Mouse (Mus musculus): ENCODE measurements around the gene Psmb3.
A peak's percentile ranks its signal among the peaks of the same experiment; 100 is the strongest.
"Not testable (repeated sequence)": the region's sequence is repeated elsewhere in the genome, so short reads cannot be mapped to it uniquely, and the experiment has no call there.

Gene Psmb3

GRCm38 (mm10) chr11:97695712-97696401 is 7.3 kb upstream of the Psmb3 start:
- no peak for DNase-seq (ENCODE audit: low spot score in 2 of 2)

DNA sequence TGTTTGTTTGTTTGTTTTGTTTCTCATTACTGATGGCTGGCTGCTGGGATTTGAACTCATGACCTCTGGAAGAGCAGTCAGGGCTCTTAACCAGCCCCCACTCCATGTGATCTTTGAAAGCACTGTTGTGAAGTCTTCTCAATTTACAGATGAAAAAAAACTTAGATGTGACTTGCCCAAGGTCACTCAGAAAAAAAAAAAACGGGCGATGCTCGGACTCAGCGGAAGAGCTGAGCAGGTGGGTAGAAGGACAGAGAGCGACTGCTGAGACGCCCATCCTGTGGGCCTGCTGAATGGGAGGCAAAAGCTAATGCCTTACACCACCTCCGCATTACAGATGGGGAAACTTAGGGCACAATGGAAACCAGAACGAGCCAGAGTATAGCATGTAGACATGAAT is 6.5 kb upstream of the Psmb3 start:
- DNase-seq (ENCODE audit: low spot score in 2 of 2) = no peak

DNA sequence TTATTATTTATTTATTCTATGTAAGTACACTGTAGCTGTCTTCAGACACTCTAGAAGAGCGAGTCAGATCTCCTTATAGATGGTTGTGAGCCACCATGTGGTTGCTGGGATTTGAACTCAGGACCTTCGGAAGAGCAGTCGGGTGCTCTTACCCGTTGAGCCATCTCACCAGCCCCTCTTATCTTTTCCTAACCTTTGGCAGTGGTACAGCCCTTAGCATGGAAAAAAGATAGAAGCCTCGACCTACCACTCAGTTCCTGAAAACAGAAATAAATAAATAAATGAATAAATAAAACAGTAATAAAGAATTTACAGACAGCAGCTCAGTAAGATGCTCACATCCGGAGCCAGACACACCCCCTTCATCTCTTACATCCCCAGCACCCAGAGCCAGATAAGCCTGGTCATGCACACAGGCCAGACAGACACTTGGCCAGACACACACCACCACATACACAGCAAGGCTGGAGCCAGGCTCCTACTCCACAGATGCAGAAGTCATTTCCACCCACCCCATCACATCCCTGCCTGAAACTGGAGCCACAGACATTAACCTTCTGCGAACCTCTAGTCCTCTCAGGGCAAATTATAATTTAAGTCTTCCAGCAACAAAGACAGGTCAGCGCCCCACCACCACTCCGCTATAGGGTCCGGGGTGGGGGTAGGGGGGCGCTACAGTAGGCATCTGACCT is 5.9 kb upstream of the Psmb3 start:
- no peak for DNase-seq (ENCODE audit: low spot score in 2 of 2)

DNA sequence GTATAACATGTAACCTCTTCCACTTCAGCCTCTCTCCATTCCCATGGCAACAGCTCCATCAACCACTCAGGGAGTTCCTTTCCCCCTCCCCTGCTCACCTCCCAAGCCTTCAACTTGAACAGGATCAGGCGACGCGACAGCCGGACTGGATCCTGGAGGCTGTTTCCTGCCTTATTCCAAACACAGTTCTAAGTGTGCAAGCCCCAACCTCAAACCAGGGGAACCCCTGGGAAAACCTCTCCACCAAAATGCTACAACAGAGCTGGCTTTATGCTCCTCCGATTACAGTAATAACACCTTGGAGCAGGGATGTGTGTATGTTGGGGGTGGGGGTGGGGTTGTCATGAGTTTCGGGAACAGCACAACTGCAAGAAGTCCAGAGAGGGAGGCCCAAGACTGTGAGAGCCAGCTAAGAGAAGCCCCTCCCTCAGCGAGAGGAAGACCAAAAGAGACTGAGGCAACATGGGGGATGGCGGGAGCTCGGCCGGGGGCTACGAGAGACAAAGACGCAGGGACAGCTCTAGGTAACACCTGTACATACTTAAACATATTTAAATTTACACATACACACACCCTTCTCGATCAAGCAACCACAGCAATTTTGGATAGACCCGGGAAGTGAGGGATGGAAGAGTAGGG is 5.2 kb upstream of the Psmb3 start:
- no peak for DNase-seq (ENCODE audit: low spot score in 2 of 2)

- DNase-seq (ENCODE audit: low spot score in 2 of 2) = peak in 1 of 2 experiments; percentile 56
These were observed 4.2 kb upstream of the Psmb3 start for GRCm38 (mm10) chr11:97698741-97699611.

GRCm38 (mm10) chr11:97699626-97700002 is 3.6 kb upstream of the Psmb3 start:
- DNase-seq (ENCODE audit: low spot score in 2 of 2) = peak in 1 of 2 experiments; percentile 60

GRCm38 (mm10) chr11:97700003-97700745 is 3.0 kb upstream of the Psmb3 start, which contains the start of gene Pcgf2:
TSS of gene Pcgf2 (minus strand) at chr11:97700497.
- DNase-seq (ENCODE audit: low spot score in 2 of 2) = peak; percentile 33 to 64

GRCm38 (mm10) chr11:97700746-97701580 is 2.2 kb upstream of the Psmb3 start:
- DNase-seq (ENCODE audit: low spot score in 2 of 2) = peak in 1 of 2 experiments; percentile 25

GRCm38 (mm10) chr11:97701581-97702392 is 1.4 kb upstream of the Psmb3 start:
- DNase-seq (ENCODE audit: low spot score in 2 of 2) = no peak

GRCm38 (mm10) chr11:97702393-97702745 is 830 bp upstream of the Psmb3 start:
- peak; percentile 85 to 89 for DNase-seq (ENCODE audit: low spot score in 2 of 2)

DNA sequence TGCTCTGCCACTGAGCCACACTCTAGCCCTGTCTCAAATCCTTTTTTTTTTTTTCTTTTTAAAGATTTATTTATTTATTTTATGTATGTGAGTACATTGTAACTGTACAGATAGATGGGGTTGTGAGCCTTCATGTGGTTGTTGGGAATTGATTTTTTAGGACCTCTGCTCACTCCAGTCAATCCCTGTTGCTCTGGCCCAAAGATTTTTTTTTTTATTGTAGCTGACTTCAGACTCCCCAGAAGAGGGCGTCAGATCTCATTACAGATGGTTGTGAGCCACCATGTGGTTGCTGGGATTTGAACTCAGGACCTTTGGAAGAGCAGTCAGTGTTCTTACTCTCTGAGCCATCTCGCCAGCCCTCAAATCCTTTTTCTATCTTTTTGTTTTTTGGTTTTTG is 6.9 kb downstream of the Psmb3 start:
- DNase-seq (ENCODE audit: low spot score in 2 of 2) = not testable (repeated sequence)

DNA sequence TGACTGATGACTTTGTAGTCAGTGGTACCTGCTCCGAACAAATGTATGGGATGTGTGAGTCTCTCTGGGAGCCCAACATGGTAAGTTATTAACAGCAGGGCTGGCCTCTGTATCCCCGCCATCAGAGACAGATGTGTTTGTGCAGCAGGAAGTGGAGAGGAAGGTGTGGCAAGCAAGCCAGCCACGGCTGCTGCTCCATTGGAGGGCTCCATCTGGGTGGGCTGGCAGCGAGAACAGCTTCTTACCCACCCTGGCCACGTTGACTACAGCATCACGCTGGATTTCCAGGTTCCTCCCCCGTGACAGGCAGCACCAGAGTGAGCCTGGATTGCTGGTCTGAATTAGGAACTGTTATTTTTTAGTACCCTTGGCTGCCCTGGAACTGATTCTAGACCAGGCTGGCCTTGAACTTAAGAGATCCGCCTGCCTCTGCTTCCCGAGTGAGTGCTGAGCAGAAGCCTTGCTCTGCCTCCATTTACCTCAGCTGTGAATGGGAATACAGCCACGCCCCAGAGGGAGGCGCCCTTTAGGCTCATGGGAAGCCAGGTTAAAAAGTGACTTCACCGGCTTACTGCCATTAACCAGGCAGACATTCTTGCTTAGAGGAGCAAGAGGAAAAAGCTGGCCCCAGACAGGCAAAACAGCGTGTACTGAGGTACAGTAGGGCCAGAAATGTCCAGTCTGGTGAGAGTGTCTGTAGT is 8.2 kb downstream of the Psmb3 start:
- DNase-seq (ENCODE audit: low spot score in 2 of 2) = no peak

- no peak for DNase-seq (ENCODE audit: low spot score in 2 of 2)
These were observed 9.1 kb downstream of the Psmb3 start for GRCm38 (mm10) chr11:97712286-97712685.

DNA sequence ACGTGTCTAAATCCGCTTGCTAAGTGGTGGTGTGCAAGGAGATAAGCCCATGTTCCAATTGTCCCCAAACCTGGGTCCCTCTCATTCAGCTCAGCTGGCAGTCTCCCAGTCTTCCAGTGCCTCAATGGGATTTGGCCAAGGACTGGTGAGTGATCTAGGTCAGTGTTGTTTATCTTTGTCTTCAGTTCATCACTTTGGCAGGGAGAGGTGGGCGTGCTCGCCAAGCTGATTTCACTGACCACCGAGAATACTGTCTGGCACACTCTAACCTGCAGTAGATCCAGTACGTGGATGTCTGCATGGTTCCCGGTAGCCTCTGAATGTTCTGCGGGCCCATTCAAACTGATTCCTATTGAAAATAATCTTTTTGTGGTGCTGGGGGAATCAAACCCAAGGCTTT is 10.7 kb downstream of the Psmb3 start:
- no peak for DNase-seq (ENCODE audit: low spot score in 2 of 2)

- DNase-seq (ENCODE audit: low spot score in 2 of 2) = no peak
These were observed 11.2 kb downstream of the Psmb3 start for GRCm38 (mm10) chr11:97714356-97714755.

- DNase-seq (ENCODE audit: low spot score in 2 of 2) = no peak
These were observed 11.9 kb downstream of the Psmb3 start for GRCm38 (mm10) chr11:97714784-97715760.

GRCm38 (mm10) chr11:97716021-97716420 is 12.8 kb downstream of the Psmb3 start:
- DNase-seq (ENCODE audit: low spot score in 2 of 2) = no peak
